Mouse (Mus musculus) CH12.LX (cell line): ENCODE results near the gene Pyroxd2.

Experiments
- POLR2A ChIP-seq: IDR thresholded peaks from 2 replicates; pipeline ENCODE4 v1.6.1; 2011; ENCODE audit warnings: low read depth, mild to moderate bottlenecking, improper control_type of control experiment, low read length
- TCF12 ChIP-seq: IDR thresholded peaks from 2 replicates; pipeline ENCODE4 v1.6.1; 2014; ENCODE audit warnings: low read depth, mild to moderate bottlenecking, inconsistent platforms, low read length, improper control_type of control experiment

DNA sequence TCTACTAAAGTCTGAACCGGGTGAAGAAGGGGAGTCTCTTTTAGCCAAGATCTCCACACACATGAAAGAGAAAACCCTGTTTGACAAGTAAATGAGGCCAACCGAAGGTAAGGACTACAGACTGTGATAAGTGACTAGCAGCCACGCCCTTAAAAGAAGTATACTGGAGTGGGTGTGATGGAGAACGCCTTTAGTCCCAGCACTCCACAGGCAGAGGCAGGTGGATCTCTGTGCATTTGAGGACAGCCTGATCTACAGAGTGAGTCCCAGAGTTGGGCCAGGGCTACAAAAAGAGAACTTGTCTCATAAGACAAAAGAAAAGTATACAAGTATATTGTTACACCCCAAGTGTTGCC is 6.7 kb downstream of the Pyroxd2 start:
- TF ChIP-seq TCF12 (no peak), POLR2A (no peak)
